Mouse (Mus musculus) layer of hippocampus, adult 9-11 months (tissue): Measurements from ENCODE around the gene Car4.

ENCODE experiments used
- DNase-seq: peaks from one replicate; pipeline ENCODE4 v3.0.0; 2022

Car4 gene

GRCm38 (mm10) chr11:84959181-84959580, 1.6 kb downstream of the Car4 start:
- no peak for DNase-seq

- no peak for DNase-seq
These were observed 2.2 kb downstream of the Car4 start for GRCm38 (mm10) chr11:84959701-84960181.

GRCm38 (mm10) chr11:84960291-84960690, 2.7 kb downstream of the Car4 start:
- no peak for DNase-seq

- DNase-seq: no peak
These were observed 3.2 kb downstream of the Car4 start for GRCm38 (mm10) chr11:84960780-84961179.

GRCm38 (mm10) chr11:84961571-84961970, 4.0 kb downstream of the Car4 start:
- no peak for DNase-seq

- DNase-seq: no peak
These were observed 5.0 kb downstream of the Car4 start for GRCm38 (mm10) chr11:84962536-84962935.

- DNase-seq: no peak
These were observed 6.0 kb downstream of the Car4 start for GRCm38 (mm10) chr11:84963556-84963955.

- no peak for DNase-seq
These were observed 9.1 kb downstream of the Car4 start for GRCm38 (mm10) chr11:84966696-84967095.

GRCm38 (mm10) chr11:84967113-84967512, 9.5 kb downstream of the Car4 start:
- DNase-seq: no peak

- no peak for DNase-seq
These were observed 10.7 kb downstream of the Car4 start for GRCm38 (mm10) chr11:84968309-84968708.

- DNase-seq: no peak
These were observed 11.2 kb downstream of the Car4 start for GRCm38 (mm10) chr11:84968775-84969174.

GRCm38 (mm10) chr11:84972067-84972466, 14.5 kb downstream of the Car4 start:
- no peak for DNase-seq

- no peak for DNase-seq
These were observed 16.1 kb downstream of the Car4 start for GRCm38 (mm10) chr11:84973661-84974060.

- DNase-seq: no peak
These were observed 17.0 kb downstream of the Car4 start for GRCm38 (mm10) chr11:84974582-84974981.

- DNase-seq: no peak
These were observed 19.1 kb downstream of the Car4 start for GRCm38 (mm10) chr11:84976706-84977105.

GRCm38 (mm10) chr11:84977385-84977952, 19.9 kb downstream of the Car4 start:
- no peak for DNase-seq

- DNase-seq: no peak
These were observed 20.5 kb downstream of the Car4 start for GRCm38 (mm10) chr11:84978113-84978512.

GRCm38 (mm10) chr11:84979351-84979750, 21.8 kb downstream of the Car4 start:
- no peak for DNase-seq

GRCm38 (mm10) chr11:84980697-84981096, 23.1 kb downstream of the Car4 start:
- DNase-seq: no peak

- DNase-seq: no peak
These were observed 27.8 kb downstream of the Car4 start for GRCm38 (mm10) chr11:84985421-84985820.

GRCm38 (mm10) chr11:84988341-84988919, 30.8 kb downstream of the Car4 start:
- no peak for DNase-seq

- DNase-seq: no peak
These were observed 35.4 kb downstream of the Car4 start for GRCm38 (mm10) chr11:84992996-84993395.

GRCm38 (mm10) chr11:84995241-84995640, 37.7 kb downstream of the Car4 start:
- DNase-seq: no peak

- peak; percentile 90 for DNase-seq
These were observed 46.0 kb downstream of the Car4 start for GRCm38 (mm10) chr11:85003566-85003965.

GRCm38 (mm10) chr11:85013121-85013520, 55.5 kb downstream of the Car4 start:
- no peak for DNase-seq
